Mouse (Mus musculus) ES-E14 (cell line): Measurements from ENCODE around the gene Eps8l3.

Experiments
- CHD2 ChIP-seq: IDR thresholded peaks from 2 replicates; pipeline ENCODE4 v1.6.1; 2014; ENCODE audit warnings: mild to moderate bottlenecking, low read depth, low read length, inconsistent platforms
- HCFC1 ChIP-seq: IDR thresholded peaks from 2 replicates; pipeline ENCODE4 v1.6.1; 2012; ENCODE audit warnings: low read length, inconsistent platforms, borderline replicate concordance; ENCODE audit not compliant: insufficient read depth
- MAFK ChIP-seq: IDR thresholded peaks from 2 replicates; pipeline ENCODE4 v1.6.1; 2014; ENCODE audit warnings: mild to moderate bottlenecking, low read depth, low read length, inconsistent platforms; ENCODE audit not compliant: insufficient read depth
- ZC3H11A ChIP-seq: IDR thresholded peaks from 2 replicates; pipeline ENCODE4 v1.6.1; 2012; ENCODE audit warnings: low read depth, mild to moderate bottlenecking, inconsistent platforms, low read length, borderline replicate concordance
- ZNF384 ChIP-seq: IDR thresholded peaks from 2 replicates; pipeline ENCODE4 v1.6.1; 2012; ENCODE audit warnings: low read depth, low read length, inconsistent platforms

GRCm38 (mm10) chr3:107920348-107920747 is 43.3 kb downstream of the Eps8l3 start:
- TF ChIP-seq ZNF384 (no peak), ZC3H11A (no peak), HCFC1 (no peak), CHD2 (no peak), MAFK (no peak)
